Mouse (Mus musculus) kidney, postnatal 14 days (tissue): Measurements from ENCODE around the gene Trip10.

ENCODE experiments used
- DNase-seq: peaks from one replicate; pipeline ENCODE4 v3.0.0; 2022; ENCODE audit warnings: mixed read lengths

Gene Trip10

DNA sequence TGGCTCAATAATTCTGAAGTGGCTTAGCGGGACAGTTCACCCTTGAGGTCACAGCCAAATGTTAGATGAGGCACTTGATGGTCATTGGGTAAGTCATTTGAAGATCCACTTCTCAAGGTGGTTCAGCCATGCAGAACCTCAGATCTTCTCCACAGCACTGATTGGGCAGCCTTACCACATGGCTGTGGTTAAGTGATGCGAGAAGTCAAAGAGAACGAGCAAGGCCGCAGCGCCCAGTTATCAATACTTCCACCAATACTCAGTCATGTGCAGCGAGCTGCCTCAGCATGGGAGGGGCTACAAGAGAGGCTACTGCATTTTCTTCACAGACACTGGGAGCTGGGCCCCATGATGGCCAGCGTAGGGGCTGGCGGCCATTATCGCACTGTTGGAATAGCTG lies 43.7 kb downstream of the Trip10 start:
- DNase-seq = no peak

DNA sequence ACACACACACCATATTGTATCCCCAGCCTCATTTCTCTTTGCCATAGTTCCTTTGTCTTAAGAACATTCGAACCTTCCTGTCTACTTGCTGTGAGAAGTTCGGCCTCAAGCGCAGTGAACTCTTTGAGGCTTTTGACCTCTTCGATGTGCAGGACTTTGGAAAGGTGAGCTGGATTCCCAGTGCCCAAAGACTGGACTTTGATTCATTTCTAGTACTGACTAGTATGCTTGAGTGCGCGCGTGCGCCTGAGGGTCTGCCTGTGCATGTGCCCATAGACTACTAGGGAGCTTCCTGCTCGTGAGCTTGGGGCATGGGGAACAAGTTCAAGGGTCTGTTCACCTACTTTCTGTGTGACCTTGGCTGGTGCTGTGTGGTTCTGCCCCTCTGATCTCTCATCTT lies 46.7 kb downstream of the Trip10 start:
- no peak for DNase-seq

DNA sequence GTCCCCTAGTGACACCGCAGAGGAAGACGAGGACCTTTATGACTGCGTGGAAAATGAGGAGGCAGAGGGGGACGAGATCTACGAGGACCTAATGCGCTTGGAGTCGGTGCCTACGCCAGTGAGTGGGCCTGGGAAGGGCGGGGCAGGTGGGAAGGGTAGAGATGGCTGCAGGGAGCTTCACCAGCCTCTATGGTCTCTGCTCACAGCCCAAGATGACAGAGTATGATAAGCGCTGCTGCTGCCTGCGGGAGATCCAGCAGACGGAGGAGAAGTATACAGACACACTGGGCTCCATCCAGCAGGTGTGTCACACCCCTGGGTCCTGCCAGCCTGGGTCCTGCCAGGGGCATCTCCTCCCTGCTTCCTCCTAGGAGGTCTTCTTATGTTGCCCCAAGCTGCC lies 47.8 kb downstream of the Trip10 start:
- no peak for DNase-seq

DNA sequence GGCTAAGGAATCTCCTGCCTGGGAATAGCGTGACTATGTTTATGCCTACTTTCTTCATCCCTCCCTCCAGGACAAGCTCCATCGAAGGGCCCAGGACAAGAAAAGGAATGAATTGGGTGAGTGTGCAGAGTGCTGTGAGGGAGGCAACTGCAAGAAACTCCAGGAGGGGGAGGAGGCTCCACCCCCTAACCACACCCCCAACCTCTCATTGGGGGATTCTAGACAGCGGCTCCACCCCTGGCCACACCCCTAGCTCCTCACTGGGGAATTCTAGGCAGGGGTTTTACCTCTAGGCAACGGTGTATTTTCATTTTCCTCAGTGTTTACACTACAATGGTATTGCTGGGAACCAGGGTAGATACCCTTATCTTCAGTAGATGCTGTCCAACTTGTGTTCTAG lies 56.3 kb downstream of the Trip10 start:
- no peak for DNase-seq

DNA sequence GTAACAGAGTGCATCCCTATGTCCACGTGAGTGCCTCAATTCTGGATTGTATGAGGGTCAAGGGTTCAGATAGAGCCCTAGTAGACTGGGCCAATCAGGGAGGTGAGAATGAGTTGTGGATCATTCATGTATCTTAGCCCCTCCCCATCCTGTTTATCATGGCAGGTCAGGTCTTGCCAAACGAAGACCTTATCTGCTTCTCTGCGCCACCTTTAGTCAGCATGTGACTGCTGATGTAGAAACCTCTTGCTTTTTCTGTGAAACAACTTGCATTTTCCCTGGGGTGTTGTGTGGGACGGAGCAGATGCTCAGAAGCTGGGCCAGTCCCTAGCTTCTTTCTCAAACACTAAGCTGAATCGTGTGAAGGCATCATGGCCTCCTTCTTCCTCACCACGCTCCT lies 57.8 kb downstream of the Trip10 start:
- DNase-seq = no peak

DNA sequence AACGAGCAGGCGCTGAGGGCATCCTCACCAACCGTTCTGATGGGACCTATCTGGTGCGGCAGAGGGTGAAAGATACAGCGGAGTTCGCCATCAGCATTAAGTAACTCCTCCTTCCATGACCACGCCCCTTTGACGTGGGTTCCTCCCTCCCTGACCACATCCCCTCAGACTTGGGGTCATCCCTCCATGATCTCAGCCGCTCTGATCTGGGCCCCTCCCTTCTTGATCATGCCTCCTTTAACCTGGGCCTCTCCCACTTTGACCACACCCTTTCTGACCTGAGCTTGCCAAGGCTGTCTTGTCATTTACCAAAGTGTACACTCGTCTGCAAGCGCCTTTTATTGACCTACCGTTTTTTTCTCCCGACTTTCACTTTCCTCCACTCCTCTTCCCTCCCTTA lies 62.5 kb downstream of the Trip10 start:
- no peak for DNase-seq
